Mouse (Mus musculus): ENCODE measurements around the gene Mast1.
A peak's percentile ranks its signal among the peaks of the same experiment; 100 is the strongest.
"Not testable (repeated sequence)": the region's sequence is repeated elsewhere in the genome, so short reads cannot be mapped to it uniquely, and the experiment has no call there.

Gene Mast1

GRCm38 (mm10) chr8:84908421-84909161 lies 28.6 kb downstream of the Mast1 start, which contains the start of gene Dnase2a:
Gene Dnase2a, plus strand, starts transcription at chr8:84908560.
- peak; percentile 97 to 98 for DNase-seq

GRCm38 (mm10) chr8:84907979-84908378 lies 29.2 kb downstream of the Mast1 start:
- DNase-seq, result not testable (repeated sequence)

GRCm38 (mm10) chr8:84907493-84907892 lies 29.7 kb downstream of the Mast1 start:
- no peak for DNase-seq

GRCm38 (mm10) chr8:84907037-84907436 lies 30.1 kb downstream of the Mast1 start:
- no peak for DNase-seq

- DNase-seq, result no peak
Observed at GRCm38 (mm10) chr8:84904351-84904750, 32.8 kb downstream of the Mast1 start.

- peak; percentile 96 to 97 for DNase-seq
Observed at GRCm38 (mm10) chr8:84902920-84903661, 34.1 kb downstream of the Mast1 start.

GRCm38 (mm10) chr8:84902367-84902919 lies 34.7 kb downstream of the Mast1 start:
- DNase-seq, result no peak

- DNase-seq, result no peak
Observed at GRCm38 (mm10) chr8:84901752-84902151, 35.4 kb downstream of the Mast1 start, which contains the start of gene Klf1. Gene Klf1, plus strand, starts transcription at chr8:84901928.

- DNase-seq, result no peak
Observed at GRCm38 (mm10) chr8:84901071-84901470, 36.1 kb downstream of the Mast1 start.

GRCm38 (mm10) chr8:84895963-84896362 lies 41.2 kb downstream of the Mast1 start:
- no peak for DNase-seq

- peak; percentile 88 to 93 for DNase-seq
Observed at GRCm38 (mm10) chr8:84893709-84894134, 43.4 kb downstream of the Mast1 start, which contains the start of gene Gcdh. Gene Gcdh, minus strand, starts transcription at chr8:84893921.

- DNase-seq, result no peak
Observed at GRCm38 (mm10) chr8:84892993-84893708, 44.0 kb downstream of the Mast1 start.

- DNase-seq, result no peak
Observed at GRCm38 (mm10) chr8:84889141-84889540, 48.0 kb downstream of the Mast1 start.

GRCm38 (mm10) chr8:84888280-84888679 lies 48.9 kb downstream of the Mast1 start:
- no peak for DNase-seq

GRCm38 (mm10) chr8:84884728-84885127 lies 52.4 kb downstream of the Mast1 start:
- no peak for DNase-seq

- no peak for DNase-seq
Observed at GRCm38 (mm10) chr8:84878915-84879314, 58.2 kb downstream of the Mast1 start.

- no peak for DNase-seq
Observed at GRCm38 (mm10) chr8:84877297-84878035, 59.7 kb downstream of the Mast1 start.

- no peak for DNase-seq
Observed at GRCm38 (mm10) chr8:84874339-84874738, 62.8 kb downstream of the Mast1 start.

- DNase-seq, result no peak
Observed at GRCm38 (mm10) chr8:84873016-84873415, 64.1 kb downstream of the Mast1 start.

- DNase-seq, result peak; percentile 52 to 70
Observed at GRCm38 (mm10) chr8:84872309-84872965, 64.7 kb downstream of the Mast1 start.
